Mouse (Mus musculus) liver, adult 2 months (tissue): Measurements from ENCODE around the gene Tdrd6. TPM values are rescaled to one million over a fixed set of nuclear protein-coding genes. Genes with fewer than 3 reads are reported as not detected.

Experiments
- DNase-seq: peaks from one replicate; pipeline ENCODE4 v3.0.0-alpha.2; 2011; ENCODE audit warnings: low read depth, low spot score; ENCODE audit errors: extremely low read depth
- H3K27ac ChIP-seq: fragments of 200-500 bp; replicated peaks from 2 replicates; pipeline ENCODE4 v1.5.1; 2012; ENCODE audit warnings: low read depth, mild to moderate bottlenecking, control low read depth, inconsistent platforms, low read length; ENCODE audit not compliant: insufficient read depth
- H3K27me3 ChIP-seq: fragments of 200-500 bp; 2 replicates; pipeline ENCODE4 v1.6.1; 2012; ENCODE audit warnings: mild to moderate bottlenecking, moderate library complexity, low read length, inconsistent platforms; ENCODE audit not compliant: control insufficient read depth, insufficient read depth
- H3K36me3 ChIP-seq: fragments of 200-500 bp; 2 replicates; pipeline ENCODE4 v1.6.1; 2012; ENCODE audit warnings: low read length, inconsistent platforms; ENCODE audit not compliant: control insufficient read depth, insufficient read depth
- H3K4me1 ChIP-seq: fragments of 200-500 bp; 2 replicates; pipeline ENCODE4 v1.6.1; 2011; ENCODE audit warnings: low read length; ENCODE audit not compliant: control insufficient read depth, insufficient read depth
- H3K4me3 ChIP-seq: fragments of 200-500 bp; 2 replicates; pipeline ENCODE4 v1.5.1; 2011; ENCODE audit warnings: low read depth, mild to moderate bottlenecking, control low read depth, low read length, moderate library complexity; ENCODE audit not compliant: insufficient read depth
- H3K79me2 ChIP-seq: fragments of 200-500 bp; 2 replicates; pipeline ENCODE4 v1.6.1; 2012; ENCODE audit warnings: inconsistent platforms, mild to moderate bottlenecking, low read length, moderate library complexity; ENCODE audit not compliant: control insufficient read depth, insufficient read depth
- H3K9ac ChIP-seq: fragments of 200-500 bp; 2 replicates; pipeline ENCODE4 v1.6.1; 2012; ENCODE audit warnings: low read depth, mild to moderate bottlenecking, control low read depth, inconsistent platforms, low read length
- CTCF ChIP-seq: fragments of 200-500 bp; IDR thresholded peaks from 2 replicates; pipeline ENCODE4 v1.5.1; 2011; ENCODE audit warnings: low read depth, low read length, control low read depth
- POLR2A ChIP-seq: fragments of 200-500 bp; IDR thresholded peaks from 2 replicates; pipeline ENCODE4 v1.6.1; 2011; ENCODE audit warnings: low read length, control low read depth; ENCODE audit not compliant: insufficient read depth; ENCODE audit errors: extremely low read depth
- WGBS: fragments of 180-500 bp; shearing (Covaris S2); methylation state at CpG from one replicate; pipeline ENCODE4 v1.1.7; 2018; 5-methylcytosine and 5-hydroxymethylcytosine counted together
- polyA plus RNA-seq: library from polyadenylated mRNA; depleted of rRNA; stranded (reverse); fragments of >200 nt; gene quantifications from 2 replicates; pipeline ENCODE4 v1.2.3, GENCODE M21; 2012; rRNA removed
- total RNA-seq: library from RNA; depleted of rRNA; stranded (reverse); fragments of >200 nt; gene quantifications from 2 replicates; pipeline ENCODE4 v1.2.3, GENCODE M21; 2014; rRNA removed

Tdrd6 gene
- total RNA-seq (not detected in 2 replicates), polyA plus RNA-seq (not detected in 2 replicates)

DNA sequence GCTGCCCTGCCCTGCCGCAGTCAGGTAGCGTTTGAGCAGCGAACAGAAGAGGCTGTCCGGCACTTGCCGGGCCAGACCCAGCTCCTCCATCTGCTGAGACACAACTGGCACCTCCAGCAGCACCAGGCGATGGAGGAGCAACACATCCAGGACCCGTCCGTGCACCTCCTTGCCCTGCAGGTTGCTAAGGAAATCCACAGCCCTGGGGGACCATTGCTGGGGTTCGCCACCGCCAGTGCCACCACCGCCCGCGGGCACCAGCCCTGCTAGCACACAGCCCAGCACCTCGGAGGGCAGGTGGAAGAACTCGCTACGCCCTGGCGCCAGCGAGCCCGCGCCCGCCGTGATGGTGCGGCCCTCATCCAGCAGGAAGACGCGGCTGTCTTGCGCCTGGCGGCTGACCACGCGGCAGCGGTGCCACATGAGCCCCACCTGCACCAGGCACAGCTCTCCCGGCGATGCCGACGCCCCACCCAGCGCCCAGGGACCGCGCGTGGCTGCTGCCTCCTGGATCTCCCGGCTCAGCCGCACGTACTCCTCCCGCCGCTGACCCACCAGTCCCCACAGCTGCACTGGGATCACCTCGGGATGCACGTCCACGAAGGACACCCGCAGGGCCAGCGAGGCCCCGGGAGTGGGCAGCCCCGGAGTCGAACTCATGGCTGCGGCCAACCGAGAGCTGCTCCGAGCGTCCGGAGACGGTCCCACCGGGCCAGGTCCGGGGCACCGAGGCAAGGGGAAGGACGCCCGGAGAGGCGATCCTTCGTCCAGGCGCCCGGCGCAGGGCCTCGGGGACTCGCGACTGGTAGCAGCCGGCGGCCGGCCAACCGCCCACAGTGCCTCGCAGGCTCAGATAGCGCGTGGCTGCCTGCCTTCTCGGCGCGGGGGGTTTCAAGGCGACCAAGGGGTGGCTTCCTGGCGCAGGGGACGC lies at the start of gene Tdrd6:
TSS of gene Tdrd6 (minus strand) at position 804 of the 931 bp plus-strand sequence.
- Histone ChIP-seq H3K36me3 (no peaks in the 10 kb centered on the region), H3K4me3 (no peak within 1 kb of the TSS), H3K79me2 (no peaks in the 10 kb centered on the region), H3K27me3 (peaks cover 20% of the 10 kb centered on the region), H3K4me1 (no peaks in the 10 kb centered on the region), H3K27ac (no peak within 1 kb of the TSS), H3K9ac (no peak within 1 kb of the TSS)
- WGBS: 7% methylated on average over 83 of the region's 83 CpGs
- DNase-seq: no peak
- TF ChIP-seq CTCF (no peak), POLR2A (no peak)

GRCm38 (mm10) chr17:43677317-43677716 lies 47.2 kb upstream of the Tdrd6 start:
- Histone ChIP-seq H3K9ac (no peak overlapping the region), H3K27ac (no peak overlapping the region), H3K27me3 (no peaks in the 10 kb centered on the region), H3K4me1 (peaks cover 10% of the 10 kb centered on the region), H3K79me2 (peaks cover 3% of the 10 kb centered on the region; the same call in 1 of the 2 replicates), H3K4me3 (no peak overlapping the region), H3K36me3 (peaks cover 17% of the 10 kb centered on the region)
- 63% methylated on average over 1 of the region's 1 CpGs for WGBS
- DNase-seq: no peak
- TF ChIP-seq CTCF (no peak), POLR2A (no peak)

- Histone ChIP-seq H3K4me1 (peaks cover 15% of the 10 kb centered on the region), H3K27me3 (no peaks in the 10 kb centered on the region), H3K27ac (no peak overlapping the region), H3K79me2 (peaks cover 4% of the 10 kb centered on the region; the same call in 1 of the 2 replicates), H3K9ac (no peak overlapping the region), H3K4me3 (no peak overlapping the region), H3K36me3 (peaks cover 17% of the 10 kb centered on the region)
- WGBS: 93% methylated on average over 1 of the region's 1 CpGs
- no peak for DNase-seq
- TF ChIP-seq POLR2A (no peak), CTCF (0 out of 2 replicates have a peak, but pooled peaks have one; percentile 2)
Observed at GRCm38 (mm10) chr17:43676241-43676640, 46.1 kb upstream of the Tdrd6 start.

GRCm38 (mm10) chr17:43675228-43675627 lies 45.1 kb upstream of the Tdrd6 start:
- no peak for TF ChIP-seq POLR2A
- TF ChIP-seq CTCF: no peak
- Histone ChIP-seq H3K9ac (no peak overlapping the region), H3K79me2 (peaks cover 6% of the 10 kb centered on the region; the same call in 1 of the 2 replicates), H3K27me3 (no peaks in the 10 kb centered on the region), H3K4me1 (peaks cover 17% of the 10 kb centered on the region), H3K4me3 (no peak overlapping the region), H3K27ac (no peak overlapping the region), H3K36me3 (peaks cover 10% of the 10 kb centered on the region)
- WGBS: 9% methylated on average over 1 of the region's 1 CpGs
- DNase-seq: peak; percentile 70

- no peak for TF ChIP-seq CTCF
- TF ChIP-seq POLR2A: no peak
- Histone ChIP-seq H3K4me1 (peaks cover 20% of the 10 kb centered on the region), H3K79me2 (peaks cover 8% of the 10 kb centered on the region; the same call in 1 of the 2 replicates), H3K4me3 (no peak overlapping the region), H3K27ac (peak overlapping the region; percentile 50), H3K27me3 (no peaks in the 10 kb centered on the region), H3K9ac (no peak overlapping the region), H3K36me3 (no peaks in the 10 kb centered on the region; the same call in 1 of the 2 replicates)
- DNase-seq: peak; percentile 94
- WGBS: 26% methylated on average over 4 of the region's 4 CpGs
Observed at GRCm38 (mm10) chr17:43671907-43672306, 41.8 kb upstream of the Tdrd6 start.
